Mouse (Mus musculus) heart, embryonic 12.5 days (tissue): ENCODE results near the gene Irf2bp2. TPM values are rescaled to one million over a fixed set of nuclear protein-coding genes. Genes with fewer than 3 reads are reported as not detected.

Experiments used
- ATAC-seq: fragments of 200-750 bp; cut with Nextera tagmentation; 2 replicates; pipeline ENCODE4 v1.8.0; 2017; ENCODE audit warnings: moderate TSS enrichment, moderate library complexity; ENCODE audit not compliant: insufficient number of reproducible peaks, low FRiP score
- H3K27ac ChIP-seq: fragments of 300-500 bp; sonication (generic); 2 replicates; pipeline ENCODE4 v1.5.1; 2016; ENCODE audit warnings: mild to moderate bottlenecking, moderate library complexity; ENCODE audit not compliant: poor library complexity, severe bottlenecking
- H3K27me3 ChIP-seq: fragments of 300-500 bp; sonication (generic); replicated peaks from 2 replicates; pipeline ENCODE4 v1.6.1; 2016; ENCODE audit warnings: mild to moderate bottlenecking, moderate library complexity
- H3K36me3 ChIP-seq: fragments of 300-500 bp; sonication (generic); 2 replicates; pipeline ENCODE4 v1.6.1; 2016; ENCODE audit warnings: mild to moderate bottlenecking, moderate library complexity
- H3K4me1 ChIP-seq: fragments of 300-500 bp; sonication (generic); replicated peaks from 2 replicates; pipeline ENCODE4 v1.6.1; 2016; ENCODE audit warnings: mild to moderate bottlenecking
- H3K4me2 ChIP-seq: fragments of 300-500 bp; sonication (generic); 2 replicates; pipeline ENCODE4 v1.6.1; 2016; ENCODE audit warnings: mild to moderate bottlenecking, moderate library complexity
- H3K4me3 ChIP-seq: fragments of 300-500 bp; sonication (generic); 2 replicates; pipeline ENCODE4 v1.5.1; 2016; ENCODE audit warnings: mild to moderate bottlenecking
- H3K9ac ChIP-seq: fragments of 300-500 bp; sonication (generic); 2 replicates; pipeline ENCODE4 v1.6.1; 2016; ENCODE audit warnings: mild to moderate bottlenecking, moderate library complexity
- H3K9me3 ChIP-seq: fragments of 300-500 bp; sonication (generic); replicated peaks from 2 replicates; pipeline ENCODE4 v1.6.1; 2016; ENCODE audit warnings: mild to moderate bottlenecking, moderate library complexity
- WGBS: fragments of 180-500 bp; shearing (Covaris S2); methylation state at CpG from one replicate; pipeline ENCODE4 v1.1.7; 2016; 5-methylcytosine and 5-hydroxymethylcytosine counted together
- polyA plus RNA-seq: library from polyadenylated mRNA; unstranded; fragments of >200 nt; fragmentation: Nextera tagmentation; extraction: Ambion mirVana; gene quantifications from 2 replicates; pipeline ENCODE4 v1.2.1, GENCODE M21; 2016

Irf2bp2 gene
- polyA plus RNA-seq, 1 experiment from 2014 or later = 8.9 TPM

DNA sequence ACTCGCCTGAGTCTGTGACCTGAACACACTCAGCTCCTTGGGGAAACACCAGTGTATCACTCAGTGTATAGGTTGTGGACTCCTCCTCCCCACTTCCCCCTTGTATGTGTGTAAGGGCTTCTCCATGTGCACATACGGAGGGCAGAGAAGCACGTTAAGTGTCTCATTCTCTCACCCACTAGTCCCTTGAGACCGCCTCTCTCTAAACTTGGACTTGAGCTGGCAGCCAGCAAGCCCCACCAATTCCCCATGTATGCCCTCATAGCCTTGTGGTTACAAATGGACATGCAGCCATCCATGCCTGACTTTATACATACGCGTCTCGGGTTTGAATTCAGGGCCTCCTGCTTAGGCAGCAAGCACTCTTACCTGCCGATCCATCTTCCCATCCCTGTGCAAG is 16.9 kb downstream of the Irf2bp2 start:
- Histone ChIP-seq H3K4me2 (no peak overlapping the region), H3K27me3 (no peaks in the 10 kb centered on the region), H3K4me1 (no peaks in the 10 kb centered on the region), H3K9me3 (no peaks in the 10 kb centered on the region; the same call in 1 of the 2 replicates), H3K9ac (no peak overlapping the region), H3K36me3 (0 out of 2 replicates have a peak, but pooled peaks cover 10% of the 10 kb centered on the region), H3K27ac (no peak overlapping the region), H3K4me3 (no peak overlapping the region)
- WGBS = 88% methylated on average over 8 of the region's 8 CpGs
- no peak for ATAC-seq

DNA sequence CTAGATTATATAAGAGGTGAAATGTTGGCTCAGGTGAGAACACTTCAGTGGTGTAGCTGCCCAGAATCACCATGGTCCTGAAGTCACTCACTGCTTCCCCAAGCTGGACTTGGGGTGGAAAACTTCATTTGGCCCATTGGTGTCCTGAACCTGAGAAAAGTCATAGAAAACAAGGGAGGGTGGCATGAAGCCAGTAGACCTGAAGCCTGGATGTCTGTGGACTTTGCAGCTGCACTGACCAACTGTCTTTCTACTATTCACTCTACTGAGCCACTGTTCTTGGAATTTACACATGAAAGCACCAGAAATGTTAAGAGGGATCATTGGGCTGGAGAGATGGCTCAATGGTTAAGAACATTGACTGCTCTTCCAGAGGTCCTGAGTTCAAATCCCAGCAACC is 17.7 kb downstream of the Irf2bp2 start:
- Histone ChIP-seq H3K4me1 (0 out of 2 replicates have a peak, but pooled peaks cover 4% of the 10 kb centered on the region), H3K4me3 (no peak overlapping the region), H3K27ac (no peak overlapping the region), H3K4me2 (no peak overlapping the region), H3K9me3 (no peaks in the 10 kb centered on the region; the same call in 1 of the 2 replicates), H3K36me3 (0 out of 2 replicates have a peak, but pooled peaks cover 5% of the 10 kb centered on the region), H3K9ac (no peak overlapping the region), H3K27me3 (no peaks in the 10 kb centered on the region)
- no peak for ATAC-seq

DNA sequence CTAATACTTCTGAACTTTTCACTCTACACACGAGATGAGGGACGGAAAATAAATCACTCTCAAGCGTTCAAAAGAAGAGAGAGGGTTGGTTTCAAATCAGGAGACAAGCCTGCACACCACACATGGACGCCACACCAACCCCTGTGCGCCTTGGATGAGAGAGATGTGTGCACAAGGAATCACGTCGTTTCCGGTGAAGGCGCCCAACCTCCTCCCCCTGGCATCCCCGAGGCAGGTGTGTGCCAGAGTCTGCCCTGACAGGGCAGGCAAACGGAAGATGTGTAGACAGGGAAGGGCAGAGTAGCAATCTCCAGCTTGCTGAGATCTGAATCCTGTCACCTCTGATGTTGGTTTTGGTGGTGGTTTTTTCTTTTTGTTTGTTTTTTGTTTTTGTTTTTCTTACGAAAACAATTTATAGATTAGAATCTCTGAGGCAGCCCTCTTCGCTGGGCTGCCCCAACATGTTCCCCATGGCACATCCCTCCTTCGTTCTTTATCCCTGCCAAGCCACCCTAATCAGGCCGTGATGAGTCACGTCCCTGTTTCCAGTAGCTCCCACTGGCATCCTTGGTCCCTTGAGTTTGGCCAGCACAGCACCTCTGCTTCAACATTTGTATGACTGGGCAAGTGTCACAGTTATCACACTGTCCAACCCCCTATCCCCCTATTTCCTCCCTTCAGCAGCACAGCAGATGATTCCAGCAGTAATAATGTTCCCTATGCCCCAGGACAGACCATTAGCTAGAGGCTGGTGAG is 18.7 kb downstream of the Irf2bp2 start:
- no peak overlapping the region for H3K27ac ChIP-seq
- 82% methylated on average over 16 of the region's 16 CpGs for WGBS
- no peak overlapping the region for H3K4me3 ChIP-seq
- ATAC-seq = no peak
- H3K4me2 ChIP-seq = no peak overlapping the region
- no peaks in the 10 kb centered on the region for H3K27me3 ChIP-seq
- no peak overlapping the region for H3K9ac ChIP-seq
- H3K36me3 ChIP-seq = no peaks in the 10 kb centered on the region
- H3K9me3 ChIP-seq = no peaks in the 10 kb centered on the region
- H3K4me1 ChIP-seq = peaks cover 7% of the 10 kb centered on the region; the same call in 1 of the 2 replicates

DNA sequence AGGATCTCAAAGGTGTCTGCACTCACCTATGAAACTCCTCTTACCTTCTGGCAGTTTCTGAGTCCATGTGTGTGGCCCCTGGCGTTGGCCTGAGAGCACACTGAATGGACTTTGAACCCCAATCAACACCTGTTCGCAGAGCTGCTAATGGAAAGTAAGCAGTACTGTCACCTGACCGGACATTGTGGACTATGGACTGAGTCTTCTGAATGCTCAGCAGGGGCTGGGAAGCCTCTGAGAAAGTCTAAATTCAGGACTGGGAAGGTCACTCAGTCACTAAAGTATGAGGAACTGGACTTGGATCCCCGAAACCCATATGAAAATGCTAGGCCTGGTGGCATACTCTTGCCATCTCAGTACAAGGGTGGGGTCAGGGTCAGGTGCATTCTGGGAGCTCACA is 19.9 kb downstream of the Irf2bp2 start:
- no peak overlapping the region for H3K9ac ChIP-seq
- peaks cover 7% of the 10 kb centered on the region; the same call in 1 of the 2 replicates for H3K4me1 ChIP-seq
- 74% methylated on average over 4 of the region's 4 CpGs for WGBS
- no peak overlapping the region for H3K4me2 ChIP-seq
- no peaks in the 10 kb centered on the region for H3K27me3 ChIP-seq
- H3K9me3 ChIP-seq = no peaks in the 10 kb centered on the region
- no peak overlapping the region for H3K27ac ChIP-seq
- no peak for ATAC-seq
- H3K4me3 ChIP-seq = no peak overlapping the region
- H3K36me3 ChIP-seq = no peaks in the 10 kb centered on the region

DNA sequence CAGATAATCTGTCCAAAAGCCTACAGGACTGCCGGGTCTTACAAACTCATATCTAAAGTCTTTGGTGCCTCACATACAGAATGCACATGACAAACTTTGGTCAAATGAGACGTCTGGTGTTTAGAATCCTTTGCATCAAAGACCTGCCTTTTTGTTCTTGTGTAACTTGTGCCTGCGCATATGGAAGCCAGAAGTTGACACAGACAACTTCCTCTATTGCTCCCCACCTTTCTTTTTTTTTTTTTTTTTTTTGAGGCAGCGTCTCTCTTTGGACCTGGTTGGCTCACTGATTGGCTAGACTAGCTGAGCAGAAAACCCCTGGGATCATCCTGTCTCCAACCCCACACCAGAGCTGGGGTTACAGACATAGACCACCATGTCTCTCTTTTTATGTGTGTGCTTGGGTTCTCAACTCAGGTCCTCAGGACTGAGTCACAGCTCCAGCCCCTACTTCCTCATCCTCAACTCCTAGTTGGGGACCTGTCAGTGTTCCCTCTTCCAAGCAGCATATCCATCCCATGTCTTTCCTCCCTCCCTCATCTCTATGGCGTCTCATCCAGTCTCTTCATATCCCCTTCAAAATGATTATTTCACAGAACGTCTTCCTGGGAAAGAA is 20.6 kb downstream of the Irf2bp2 start:
- no peaks in the 10 kb centered on the region for H3K27me3 ChIP-seq
- H3K4me2 ChIP-seq = no peak overlapping the region
- 80% methylated on average over 6 of the region's 6 CpGs for WGBS
- H3K9ac ChIP-seq = no peak overlapping the region
- H3K27ac ChIP-seq = no peak overlapping the region
- no peak for ATAC-seq
- no peaks in the 10 kb centered on the region for H3K36me3 ChIP-seq
- no peak overlapping the region for H3K4me3 ChIP-seq
- no peaks in the 10 kb centered on the region for H3K9me3 ChIP-seq
- H3K4me1 ChIP-seq = peaks cover 11% of the 10 kb centered on the region

DNA sequence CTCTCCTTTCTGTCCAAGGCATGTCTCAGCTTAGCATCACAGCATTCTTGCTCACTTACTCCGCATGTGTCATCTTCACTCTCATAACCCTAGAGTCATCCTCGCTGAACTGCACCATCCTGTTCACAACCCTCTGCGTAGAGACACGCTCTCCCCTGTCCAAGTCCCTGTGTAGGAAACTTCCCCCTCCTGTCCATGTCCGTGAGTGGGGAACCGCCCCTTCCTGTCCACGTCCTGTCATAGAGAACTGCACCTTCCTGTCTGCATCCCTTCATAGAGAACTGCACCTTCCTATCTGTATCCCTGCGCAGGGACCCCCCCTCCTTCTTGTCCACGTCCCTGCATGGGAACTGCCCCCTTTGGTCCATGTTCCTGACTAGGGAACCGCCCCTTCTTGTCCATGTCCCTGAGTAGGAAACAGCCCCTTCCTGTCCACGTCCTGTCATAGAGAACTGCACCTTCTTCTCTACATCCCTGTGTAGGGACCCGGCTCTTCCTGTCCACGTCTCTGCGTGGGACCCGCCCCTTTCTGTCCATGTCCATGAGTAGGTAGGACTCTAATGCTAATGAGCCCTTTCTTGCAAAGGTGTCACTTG is 22.6 kb downstream of the Irf2bp2 start:
- no peak overlapping the region for H3K4me2 ChIP-seq
- no peak overlapping the region for H3K4me3 ChIP-seq
- H3K27ac ChIP-seq = no peak overlapping the region
- H3K4me1 ChIP-seq = peaks cover 31% of the 10 kb centered on the region
- no peak overlapping the region for H3K9ac ChIP-seq
- H3K27me3 ChIP-seq = no peaks in the 10 kb centered on the region
- no peaks in the 10 kb centered on the region for H3K9me3 ChIP-seq
- WGBS = 72% methylated on average over 15 of the region's 15 CpGs
- ATAC-seq = no peak
- no peaks in the 10 kb centered on the region for H3K36me3 ChIP-seq

DNA sequence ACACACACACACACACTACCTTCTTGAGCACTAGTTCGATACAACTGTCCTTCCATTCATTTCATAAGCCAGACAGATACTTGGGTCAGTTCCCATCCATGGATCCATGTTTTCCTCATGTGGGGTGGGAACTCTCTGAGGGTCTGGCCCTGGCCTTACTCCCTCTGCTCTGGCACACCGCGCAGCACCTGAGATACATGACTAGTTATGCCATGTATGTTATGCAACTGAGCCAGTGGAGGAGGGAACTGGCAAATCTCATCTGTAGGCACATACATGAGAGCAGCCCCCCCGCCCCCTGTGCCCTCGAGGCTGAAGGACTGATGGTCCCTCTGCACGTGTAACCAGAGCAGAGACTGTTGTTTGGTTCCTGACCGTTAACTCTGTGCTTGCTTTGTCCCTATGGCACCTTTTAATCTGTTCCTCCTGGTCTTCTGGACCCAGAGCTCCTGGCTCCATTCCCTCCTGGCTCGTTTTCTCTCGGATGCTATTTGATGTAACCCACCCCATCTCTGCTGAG is 23.2 kb downstream of the Irf2bp2 start:
- peaks cover 37% of the 10 kb centered on the region for H3K4me1 ChIP-seq
- WGBS = 76% methylated on average over 9 of the region's 9 CpGs
- no peak overlapping the region for H3K4me3 ChIP-seq
- no peak overlapping the region for H3K9ac ChIP-seq
- H3K27ac ChIP-seq = no peak overlapping the region
- H3K36me3 ChIP-seq = no peaks in the 10 kb centered on the region
- no peak overlapping the region for H3K4me2 ChIP-seq
- H3K9me3 ChIP-seq = no peaks in the 10 kb centered on the region
- no peak for ATAC-seq
- H3K27me3 ChIP-seq = no peaks in the 10 kb centered on the region

DNA sequence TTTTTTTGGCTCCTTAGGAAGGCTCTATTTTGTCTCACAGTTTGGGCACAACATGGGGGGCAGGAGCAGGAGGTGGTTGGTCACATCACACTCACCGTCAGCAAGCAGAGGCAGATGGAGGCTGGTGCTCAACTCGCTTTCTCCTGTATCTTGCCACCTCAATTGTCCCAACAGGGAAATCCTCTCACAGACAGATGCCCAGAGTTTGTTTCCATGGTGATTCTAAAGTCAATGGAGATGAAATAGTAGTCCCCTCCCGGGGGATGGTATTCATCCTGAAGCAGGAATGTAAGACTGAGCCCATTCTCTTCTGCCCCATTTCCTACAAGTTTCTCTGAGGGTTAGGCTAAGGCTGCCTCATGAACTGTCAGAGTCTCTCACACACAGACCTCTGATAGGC is 23.7 kb downstream of the Irf2bp2 start:
- Histone ChIP-seq H3K36me3 (no peaks in the 10 kb centered on the region), H3K9ac (no peak overlapping the region), H3K27me3 (no peaks in the 10 kb centered on the region), H3K9me3 (no peaks in the 10 kb centered on the region), H3K4me2 (no peak overlapping the region), H3K4me1 (peaks cover 42% of the 10 kb centered on the region), H3K27ac (no peak overlapping the region), H3K4me3 (no peak overlapping the region)
- WGBS = 76% methylated on average over 3 of the region's 3 CpGs
- no peak for ATAC-seq

DNA sequence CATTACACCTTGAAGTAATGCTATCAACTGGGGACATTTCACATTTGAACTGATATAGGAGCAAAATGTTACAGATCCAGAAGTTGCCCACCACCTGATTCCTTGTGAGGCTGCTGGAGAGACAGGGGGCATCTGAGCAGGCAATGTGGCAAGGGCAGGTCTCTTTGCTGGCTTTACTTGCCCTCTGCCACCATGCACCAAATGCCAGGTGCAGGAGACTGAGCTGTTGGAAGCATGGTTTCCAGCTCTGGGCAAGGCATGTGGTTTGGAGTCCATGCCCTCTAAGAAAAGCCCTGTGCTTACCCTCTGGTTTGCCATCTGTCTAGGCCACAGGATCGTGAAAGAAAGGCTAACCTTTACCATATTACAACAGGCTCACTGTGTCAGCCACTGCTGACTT is 24.1 kb downstream of the Irf2bp2 start:
- no peaks in the 10 kb centered on the region for H3K27me3 ChIP-seq
- no peak overlapping the region for H3K27ac ChIP-seq
- H3K4me3 ChIP-seq = no peak overlapping the region
- H3K36me3 ChIP-seq = no peaks in the 10 kb centered on the region
- H3K9ac ChIP-seq = no peak overlapping the region
- H3K4me2 ChIP-seq = no peak overlapping the region
- no peak for ATAC-seq
- no peaks in the 10 kb centered on the region for H3K9me3 ChIP-seq
- WGBS = 95% methylated on average over 1 of the region's 1 CpGs
- H3K4me1 ChIP-seq = peaks cover 46% of the 10 kb centered on the region

DNA sequence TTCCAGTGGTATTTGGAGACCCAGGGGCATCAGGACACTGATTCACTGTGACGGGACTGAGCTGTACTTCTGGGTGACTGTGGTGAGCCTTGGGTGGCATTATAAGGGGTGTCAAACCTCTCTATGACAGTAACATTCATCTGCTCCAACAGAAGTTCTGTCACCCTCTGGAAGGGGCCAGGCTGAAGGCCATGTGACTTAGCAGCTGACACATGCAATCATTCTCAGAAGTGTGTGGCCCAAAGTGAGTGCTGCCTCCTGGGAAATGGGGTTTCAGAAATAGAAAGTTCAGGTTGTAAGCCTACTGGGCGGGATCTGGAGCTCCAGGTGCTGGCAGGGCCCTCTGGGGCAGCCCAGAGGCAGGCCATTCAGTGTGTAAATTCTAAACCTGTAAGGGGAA is 26.1 kb downstream of the Irf2bp2 start:
- no peaks in the 10 kb centered on the region for H3K27me3 ChIP-seq
- no peaks in the 10 kb centered on the region for H3K36me3 ChIP-seq
- no peak overlapping the region for H3K9ac ChIP-seq
- 0 out of 2 replicates have a peak overlapping the region, but pooled peaks have one; percentile 5 for H3K4me2 ChIP-seq
- H3K4me1 ChIP-seq = peaks cover 50% of the 10 kb centered on the region
- no peaks in the 10 kb centered on the region for H3K9me3 ChIP-seq
- no peak overlapping the region for H3K4me3 ChIP-seq
- no peak for ATAC-seq
- WGBS = 55% methylated on average over 2 of the region's 2 CpGs
- H3K27ac ChIP-seq = peak overlapping the region; percentile 99

DNA sequence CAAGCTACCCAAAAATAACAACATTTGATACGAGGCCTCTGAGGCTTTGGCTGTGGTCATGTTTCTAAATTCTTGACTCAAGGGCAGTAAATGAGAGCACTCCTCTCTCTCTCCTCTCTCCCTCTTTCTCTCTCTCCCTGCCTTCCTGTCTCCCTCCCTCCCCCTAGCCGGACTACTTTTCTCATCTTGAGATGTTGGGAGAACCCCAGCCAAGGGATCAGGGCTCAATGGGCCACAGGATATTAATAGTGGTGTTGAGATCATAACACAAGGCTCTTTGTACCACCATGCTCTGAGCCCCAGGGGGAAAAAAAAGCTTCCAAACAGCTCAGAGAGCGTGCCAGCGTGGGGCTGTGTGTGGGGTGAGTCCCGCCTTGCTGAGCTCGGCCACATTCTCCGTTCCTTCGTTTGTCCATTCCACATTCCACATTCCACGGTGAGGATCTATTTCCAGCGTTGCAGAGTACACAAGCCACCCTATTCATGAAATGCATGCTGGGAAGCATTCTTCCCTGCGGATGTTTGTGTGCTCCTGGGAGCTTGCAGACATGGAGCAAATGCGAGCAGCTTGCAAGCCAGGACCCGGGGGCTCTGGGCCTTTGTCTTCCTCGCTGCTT is 27.2 kb downstream of the Irf2bp2 start:
- Histone ChIP-seq H3K4me1 (peaks cover 50% of the 10 kb centered on the region), H3K9ac (peak overlapping the region; percentile 58), H3K27ac (peak overlapping the region; percentile 99), H3K27me3 (no peaks in the 10 kb centered on the region), H3K9me3 (peaks cover under 1% of the 10 kb centered on the region; the same call in 1 of the 2 replicates), H3K36me3 (no peaks in the 10 kb centered on the region), H3K4me3 (no peak overlapping the region), H3K4me2 (peak overlapping the region; percentile 52)
- 4% methylated on average over 14 of the region's 14 CpGs for WGBS
- peak; percentile 63 for ATAC-seq
